Mouse (Mus musculus) heart, adult 9 months (tissue): ENCODE results near the gene Specc1l.

Source experiments
- DNase-seq, 2 experiments: peaks; one replicate each; pipeline ENCODE4 v3.0.0; 2022; ENCODE audit warnings: low spot score in 2 of 2

Gene Specc1l

DNA sequence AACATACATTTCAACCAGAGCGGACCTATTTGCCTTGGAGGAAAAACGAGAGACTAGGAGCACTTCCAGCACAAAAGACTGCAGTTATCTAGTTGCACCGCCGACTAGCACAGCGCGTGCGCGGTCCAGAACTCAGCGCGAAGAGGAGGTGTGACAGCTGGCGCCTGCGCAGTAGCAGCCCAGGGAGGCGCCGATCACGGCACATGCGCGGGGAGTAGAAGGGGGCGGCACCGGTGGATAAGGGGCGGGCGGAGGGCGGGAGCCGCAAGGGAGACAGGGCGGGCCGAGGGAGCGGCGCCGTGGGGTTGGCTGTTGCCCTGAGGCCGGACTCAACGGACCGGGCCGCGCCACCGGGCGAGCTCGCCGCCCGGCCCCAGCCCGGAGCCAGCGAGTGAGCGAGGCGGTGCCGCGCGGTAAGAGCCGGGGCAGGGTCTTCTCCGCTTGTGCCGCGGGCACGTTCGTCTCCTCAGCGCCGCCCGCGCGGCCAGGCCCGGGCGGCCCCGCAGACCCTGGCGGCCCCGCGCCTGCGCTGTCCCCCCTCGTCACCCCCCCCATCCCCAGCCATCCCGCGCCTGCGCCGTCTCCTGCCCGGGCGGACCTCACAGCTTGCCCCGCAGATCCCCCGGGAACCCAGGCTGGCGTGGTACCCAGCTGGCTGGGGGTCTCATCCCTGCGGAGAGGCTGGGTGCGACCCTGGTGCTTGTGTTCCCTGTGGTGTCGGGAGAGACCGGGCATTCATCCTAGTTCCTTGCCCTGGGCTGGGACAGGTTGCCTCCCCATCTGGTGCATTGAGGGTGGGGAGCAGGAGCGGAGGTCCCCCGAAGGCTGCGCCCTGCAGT lies at the start of gene Specc1l:
Gene Specc1l (plus strand): TSS at position 267 of the 839 bp plus-strand sequence.
- peak; percentile 95 for DNase-seq

DNA sequence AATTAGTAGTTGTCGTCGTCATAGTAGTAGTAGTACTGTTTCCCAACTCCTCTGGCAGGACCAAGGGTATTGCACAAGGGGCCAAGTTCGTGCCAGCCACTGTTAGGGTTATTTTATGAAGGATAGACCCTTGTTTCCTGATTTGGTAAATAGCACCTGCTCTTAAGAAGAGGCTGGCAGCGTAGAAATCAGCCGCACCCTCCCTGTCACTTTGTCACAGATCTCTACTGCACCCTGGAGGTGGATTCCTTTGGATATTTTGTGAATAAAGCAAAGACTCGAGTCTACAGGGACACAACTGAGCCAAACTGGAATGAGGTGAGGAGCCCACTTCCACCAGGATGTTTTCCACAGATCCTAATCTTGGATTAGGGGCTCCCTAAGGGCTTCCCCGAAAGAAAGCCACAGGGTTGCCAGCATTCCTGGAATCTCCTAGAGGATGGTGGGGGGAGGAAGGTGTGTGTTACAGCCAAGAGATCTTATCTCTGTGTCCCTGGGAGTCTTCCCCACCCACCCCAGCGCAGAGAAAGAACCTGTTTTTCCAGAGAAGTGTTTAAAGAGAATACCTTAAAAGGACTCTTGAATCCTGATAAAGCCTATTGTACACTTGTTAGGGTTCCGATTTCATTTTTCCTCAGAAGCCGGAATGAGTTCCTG lies 45.9 kb upstream of the Specc1l start:
- DNase-seq = peak in 1 of 2 experiments; percentile 30

DNA sequence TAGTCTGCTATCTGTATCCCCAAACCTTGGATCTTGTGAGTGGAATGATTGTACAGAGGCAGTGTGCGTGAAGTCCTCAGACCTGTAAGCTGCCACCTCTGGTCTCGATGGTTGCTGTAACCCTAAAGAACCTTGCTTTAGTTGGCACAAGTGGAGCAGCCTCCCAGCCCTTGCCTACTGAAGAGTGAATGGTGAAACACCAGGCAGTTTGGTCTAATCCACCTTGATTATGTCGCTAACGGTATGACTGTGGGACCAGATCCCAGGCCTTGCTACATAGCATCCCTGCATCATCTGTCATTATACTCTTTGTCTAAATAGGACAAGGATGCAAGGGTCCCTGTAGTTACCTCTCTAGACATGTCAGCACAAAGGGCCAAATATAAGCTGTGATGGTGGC lies 45.3 kb upstream of the Specc1l start:
- no peak for DNase-seq

DNA sequence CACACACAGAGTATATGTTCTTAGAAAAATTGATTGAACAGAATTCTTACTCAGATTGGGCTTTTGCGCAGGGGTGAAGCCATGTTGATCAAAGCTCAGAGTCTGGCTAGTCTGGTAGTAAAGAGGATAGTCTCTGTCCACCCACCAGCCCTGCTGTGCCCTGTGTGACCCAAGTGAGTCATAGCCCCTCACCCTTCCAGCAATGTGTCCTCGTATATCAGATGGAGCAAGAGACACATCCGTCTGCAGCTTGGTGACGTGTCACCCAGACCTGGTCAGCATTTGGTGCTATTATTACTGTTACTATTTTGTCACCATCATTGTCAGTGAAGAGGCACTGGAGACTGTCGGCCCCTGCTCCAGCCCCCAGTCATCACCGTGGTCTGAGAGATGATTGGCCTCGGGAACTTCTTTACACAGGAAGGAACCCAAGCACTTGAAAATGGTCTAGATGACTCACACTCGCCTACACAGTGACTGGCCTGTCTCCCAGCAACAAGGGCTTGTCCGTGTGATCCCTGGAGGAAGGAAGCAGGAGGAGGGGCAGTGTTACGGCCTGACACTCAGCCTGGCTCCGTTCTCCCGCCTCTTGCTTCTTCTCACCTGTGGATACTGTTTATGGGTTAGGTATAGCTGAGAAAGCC lies 41.5 kb upstream of the Specc1l start:
- peak; percentile 62 to 78 for DNase-seq

DNA sequence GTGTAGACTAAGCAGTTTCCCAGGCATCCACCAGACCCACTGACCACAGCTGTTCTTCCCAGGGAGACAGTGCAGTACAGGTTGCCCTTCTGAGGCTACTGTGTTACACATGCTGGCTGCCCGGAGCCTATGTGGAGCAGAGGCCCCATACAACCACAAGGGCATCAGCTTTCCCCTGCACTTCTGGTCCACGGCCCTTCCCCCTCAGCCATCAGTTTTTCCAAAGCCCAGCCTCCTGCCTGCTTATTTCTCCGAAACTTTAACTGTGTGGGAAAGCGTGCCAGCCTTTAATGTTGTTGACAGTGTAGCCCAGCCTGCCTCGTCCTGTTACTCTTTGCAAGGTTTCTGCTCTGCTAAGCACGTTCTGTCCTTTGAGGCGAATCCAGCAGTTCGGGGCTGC lies 38.8 kb upstream of the Specc1l start:
- no peak for DNase-seq

DNA sequence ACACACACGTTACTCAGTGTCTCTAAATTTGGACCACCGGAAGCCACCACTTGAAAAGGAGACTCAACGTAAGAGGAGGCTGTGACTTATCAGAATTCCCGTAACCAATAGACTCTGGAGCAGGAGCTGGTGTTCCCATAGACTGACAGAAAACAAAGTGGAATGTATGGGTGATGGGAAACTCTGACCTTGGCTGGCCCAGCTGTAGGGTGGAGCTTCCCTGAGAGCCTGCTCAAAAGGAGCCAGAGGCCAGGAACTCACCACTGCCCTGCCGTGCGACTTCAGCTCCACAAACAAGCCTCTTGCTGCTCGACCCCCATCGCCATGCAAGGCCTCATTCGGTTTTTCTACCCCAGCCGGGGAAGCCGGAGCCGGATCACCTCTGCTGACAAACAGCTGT lies 38.2 kb upstream of the Specc1l start:
- peak; percentile 31 to 40 for DNase-seq

DNA sequence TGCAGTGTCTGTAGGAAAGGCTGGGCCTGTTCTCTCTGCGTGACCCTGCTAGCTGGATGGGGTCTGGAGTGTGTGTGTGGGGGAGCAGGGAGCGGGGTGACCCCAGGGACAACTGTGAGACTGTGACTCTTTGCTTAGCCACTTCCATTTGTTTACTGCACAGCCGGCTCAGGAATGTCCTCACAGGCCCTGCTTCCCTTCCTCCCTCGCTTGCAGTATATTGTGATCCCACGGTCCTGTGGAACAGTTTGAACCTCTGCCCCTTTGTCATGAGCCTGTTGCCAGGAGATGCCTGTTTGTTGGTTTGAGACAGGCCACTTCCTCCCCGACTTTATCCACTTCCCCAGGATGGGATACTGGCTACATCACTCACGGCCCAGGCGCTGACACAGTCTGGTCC lies 35.4 kb upstream of the Specc1l start:
- peak; percentile 25 to 37 for DNase-seq

DNA sequence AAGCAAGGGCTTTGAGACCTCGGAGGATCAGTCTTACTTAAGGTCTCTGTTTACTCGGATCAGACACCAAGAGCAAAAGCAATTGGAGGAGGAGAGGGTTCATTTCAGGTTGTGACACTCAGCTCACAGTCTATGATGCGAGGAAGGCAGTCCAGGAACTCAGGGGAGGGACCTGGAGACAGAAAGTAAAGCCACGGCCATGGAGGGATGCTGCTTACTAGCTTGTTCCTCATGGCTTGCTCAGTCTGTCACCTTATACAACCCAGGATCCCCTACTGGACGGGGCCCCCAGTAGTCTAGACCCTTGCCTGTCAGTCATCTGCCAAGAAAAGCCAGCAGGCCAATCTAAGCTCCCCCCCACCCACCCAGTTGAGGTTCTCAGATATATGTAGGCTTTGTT lies 33.0 kb upstream of the Specc1l start:
- no peak for DNase-seq

DNA sequence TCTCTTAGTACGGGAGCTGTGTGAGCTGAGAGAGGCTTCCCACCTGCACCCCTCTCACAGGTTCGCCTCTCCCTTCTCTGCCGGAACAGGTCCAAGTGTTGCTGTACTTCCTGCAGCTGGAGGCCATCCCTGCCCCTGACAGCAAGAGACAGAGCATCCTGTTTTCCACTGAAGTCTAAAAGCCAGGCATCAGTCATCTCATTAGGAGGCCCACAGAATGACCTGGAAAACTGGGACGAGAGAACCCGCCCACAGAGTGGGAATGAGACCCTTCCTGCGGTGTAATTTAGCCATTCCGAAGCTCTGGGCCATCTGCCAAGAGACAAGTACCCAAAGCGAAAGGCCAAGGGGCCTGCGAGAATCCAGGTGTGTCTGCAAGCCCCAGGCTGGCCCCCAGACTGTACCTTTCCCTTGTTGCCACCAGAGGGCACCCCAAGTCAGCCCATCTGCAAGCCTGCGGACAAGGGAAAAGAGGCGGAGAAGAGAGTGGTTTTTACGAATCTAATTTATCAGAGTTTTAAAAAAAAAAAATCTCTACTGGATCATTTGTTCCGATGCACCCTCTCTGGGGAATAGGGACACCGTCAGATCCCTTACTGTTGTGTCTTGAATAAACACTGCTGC lies 29.6 kb upstream of the Specc1l start:
- DNase-seq = peak; percentile 63 to 67

DNA sequence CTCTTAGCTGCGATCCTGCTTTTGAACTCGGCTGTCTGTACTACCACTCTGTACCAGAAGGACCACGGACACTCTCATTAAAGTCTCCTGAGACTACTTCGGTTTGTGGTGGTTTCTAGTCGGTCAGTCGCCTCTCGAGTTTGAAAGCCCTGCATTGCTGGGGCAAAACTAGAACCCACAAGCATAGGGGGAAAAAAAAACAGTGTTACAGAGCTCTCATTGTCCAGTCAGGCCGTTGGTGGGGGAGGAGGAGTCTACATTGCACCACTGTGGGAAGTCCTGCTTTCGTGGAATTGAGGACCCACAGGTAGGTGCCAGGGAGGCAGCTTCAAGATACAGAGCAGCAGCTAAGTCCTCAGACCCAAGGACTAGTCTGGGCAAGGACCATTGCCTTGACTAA lies 27.0 kb upstream of the Specc1l start:
- no peak for DNase-seq

DNA sequence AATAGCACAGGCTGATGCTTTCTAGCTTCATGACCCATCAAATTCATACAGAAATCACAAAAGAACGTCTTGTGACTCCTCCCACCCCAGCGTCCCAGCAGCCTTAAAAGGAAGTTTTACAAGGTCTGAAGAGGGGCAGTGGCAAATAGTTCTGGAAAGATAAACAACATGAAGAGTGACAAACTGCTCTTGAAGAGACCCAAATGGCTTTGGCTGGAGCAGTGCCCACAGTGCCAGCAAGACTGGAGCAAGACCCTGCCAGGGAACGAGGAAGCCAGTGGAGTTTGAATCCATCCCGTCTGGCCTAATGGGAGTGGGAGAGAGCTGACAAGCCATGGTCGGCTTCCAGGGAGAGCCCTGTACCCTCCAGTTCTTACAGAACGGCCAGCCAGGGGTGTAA lies 25.3 kb upstream of the Specc1l start:
- no peak for DNase-seq

DNA sequence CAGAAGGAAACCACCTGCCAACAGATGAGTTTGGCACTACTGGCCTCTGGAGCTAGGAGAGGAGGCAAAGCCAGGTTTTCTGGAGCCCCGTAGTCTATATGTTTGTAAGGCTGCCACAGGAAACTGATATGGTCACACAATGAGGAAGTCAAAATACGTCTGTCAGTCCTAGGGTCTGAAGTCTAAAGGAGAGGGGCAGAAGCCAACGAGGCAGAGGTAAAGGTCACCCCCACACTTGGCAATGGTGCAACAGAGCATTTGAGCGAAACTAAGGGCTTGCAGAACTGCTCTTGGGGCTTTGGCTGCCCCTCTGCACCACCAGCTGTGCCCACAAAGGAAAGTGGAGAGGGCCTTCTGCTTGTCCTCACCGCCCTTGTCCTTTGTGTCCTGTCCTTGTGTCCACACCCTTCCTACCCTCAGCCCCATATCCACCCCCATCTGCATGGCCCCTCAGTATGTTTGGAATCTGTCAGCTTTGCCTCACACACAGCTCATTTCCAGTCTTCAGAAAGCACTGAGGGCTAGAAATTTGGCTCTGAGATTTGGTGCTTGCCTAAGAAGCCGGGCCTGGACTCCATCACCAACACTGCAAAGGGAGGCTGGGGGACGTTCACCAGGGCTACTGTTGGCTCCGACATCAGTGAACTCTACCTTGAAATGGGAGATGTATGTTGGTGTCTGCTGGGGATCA lies 24.4 kb upstream of the Specc1l start:
- DNase-seq = no peak

DNA sequence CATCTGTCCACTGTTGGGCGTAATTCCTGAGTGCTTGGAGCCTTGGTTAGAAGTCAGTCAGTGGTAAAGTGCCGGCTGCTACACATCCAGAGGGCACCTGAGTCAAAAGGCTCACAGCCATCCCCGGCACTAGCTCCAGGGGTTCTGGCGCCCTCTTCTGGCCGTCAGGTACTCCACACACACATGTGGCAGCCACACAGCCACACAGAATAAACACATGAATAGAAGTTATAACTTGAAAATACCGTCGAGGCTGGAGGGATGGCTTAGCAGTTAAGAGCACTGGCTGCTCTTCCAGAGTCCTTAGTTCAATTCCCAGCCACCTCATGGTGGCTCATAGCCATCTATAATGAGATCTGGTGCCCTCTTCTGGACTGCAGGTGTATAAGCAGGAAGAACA lies 20.2 kb upstream of the Specc1l start:
- DNase-seq = no peak

DNA sequence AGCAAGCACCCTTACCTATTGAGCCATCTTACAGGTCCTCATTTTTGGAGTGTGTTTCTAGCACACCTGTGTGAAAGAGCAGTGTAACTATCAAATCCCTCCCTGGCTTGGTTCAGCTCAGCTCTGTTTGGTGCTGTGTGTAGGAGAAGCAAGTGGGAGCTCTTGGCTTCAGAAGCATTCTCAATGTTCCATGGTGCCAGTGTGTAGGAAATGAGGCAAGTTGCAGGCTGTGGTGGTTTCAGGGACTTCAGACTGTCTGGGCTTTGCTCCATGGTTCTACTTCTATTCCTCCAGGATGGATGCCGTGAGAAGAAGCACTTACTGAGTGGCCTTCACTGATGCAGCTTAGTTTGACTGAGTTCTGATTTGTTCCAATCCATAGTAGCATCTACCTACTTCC lies 14.1 kb upstream of the Specc1l start:
- DNase-seq = no peak

DNA sequence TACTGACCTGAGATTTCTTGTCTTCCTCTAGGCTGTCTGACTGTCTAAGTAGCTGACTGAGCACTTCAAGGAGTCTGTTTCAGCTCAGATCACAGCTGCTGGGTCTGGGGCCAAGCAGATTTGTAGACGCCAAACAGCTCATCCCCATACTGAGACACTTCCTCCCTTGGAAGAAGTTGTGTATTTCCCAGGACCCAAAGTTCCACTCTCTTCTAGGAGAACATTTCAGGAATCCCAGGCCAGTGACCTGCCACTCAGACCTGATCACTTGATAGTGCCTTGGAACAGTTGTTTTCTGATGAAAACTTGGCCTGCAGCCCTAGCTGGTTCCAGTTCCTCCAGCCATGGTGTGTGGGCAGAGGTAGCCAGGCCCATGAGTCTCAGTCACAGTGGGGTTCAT lies 11.1 kb upstream of the Specc1l start:
- no peak for DNase-seq

DNA sequence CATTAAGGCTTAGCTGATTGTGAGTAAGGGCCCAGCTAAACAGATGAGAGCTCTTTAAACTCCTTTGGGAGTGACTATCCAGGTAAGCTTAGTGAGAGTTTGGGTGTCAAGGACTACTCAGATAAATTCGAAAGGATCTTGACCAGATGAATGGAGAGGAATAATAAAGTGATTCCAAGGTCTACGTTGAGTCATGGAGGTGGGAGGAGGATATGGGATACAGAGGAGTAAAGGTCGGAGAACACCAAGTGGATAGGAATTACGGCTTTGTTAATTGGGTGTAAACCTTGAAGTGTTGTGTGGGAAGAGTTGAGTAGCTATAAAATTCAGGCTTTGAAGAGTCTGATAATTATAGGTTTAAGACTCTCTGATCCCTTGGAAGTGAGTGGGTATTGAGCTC lies 5.7 kb upstream of the Specc1l start:
- DNase-seq = no peak

DNA sequence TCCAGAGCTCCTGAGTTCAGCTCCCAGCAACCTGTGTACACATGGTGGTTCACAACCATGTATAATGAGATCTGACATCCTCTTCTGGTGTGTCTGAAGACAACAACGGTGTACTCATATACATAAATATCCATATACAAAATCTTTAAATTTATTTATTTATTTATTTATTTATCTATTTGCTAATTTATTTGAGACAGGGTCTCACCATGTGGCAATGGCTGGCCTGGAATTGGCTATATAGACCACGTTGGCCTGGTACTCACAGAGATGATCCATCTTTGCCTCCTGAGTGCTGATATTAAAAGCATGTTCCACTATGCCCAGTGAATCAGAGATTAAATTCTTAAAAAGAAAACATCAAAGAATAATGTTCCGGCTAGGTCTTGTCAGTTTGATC lies 1.0 kb upstream of the Specc1l start:
- DNase-seq = no peak

DNA sequence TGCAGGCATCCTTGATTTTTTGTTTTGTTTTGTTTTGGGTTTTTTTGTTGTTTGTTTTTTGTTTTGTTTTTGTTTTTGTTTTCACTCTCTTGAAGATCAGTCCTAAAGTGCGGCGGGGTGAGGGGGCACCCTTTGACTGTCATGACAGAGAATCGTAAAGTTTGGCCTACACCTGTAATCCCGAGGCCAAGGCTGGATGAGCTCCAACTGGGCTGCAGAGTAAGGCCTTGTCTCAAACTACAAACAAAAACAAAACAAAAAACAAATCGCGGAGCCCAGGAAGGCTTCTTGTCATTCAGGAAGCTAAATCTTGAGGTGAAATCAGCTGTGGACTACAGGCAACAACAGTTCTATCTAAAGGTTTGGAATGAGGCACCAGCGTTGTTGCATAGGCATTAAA lies 1.1 kb downstream of the Specc1l start:
- DNase-seq = no peak

DNA sequence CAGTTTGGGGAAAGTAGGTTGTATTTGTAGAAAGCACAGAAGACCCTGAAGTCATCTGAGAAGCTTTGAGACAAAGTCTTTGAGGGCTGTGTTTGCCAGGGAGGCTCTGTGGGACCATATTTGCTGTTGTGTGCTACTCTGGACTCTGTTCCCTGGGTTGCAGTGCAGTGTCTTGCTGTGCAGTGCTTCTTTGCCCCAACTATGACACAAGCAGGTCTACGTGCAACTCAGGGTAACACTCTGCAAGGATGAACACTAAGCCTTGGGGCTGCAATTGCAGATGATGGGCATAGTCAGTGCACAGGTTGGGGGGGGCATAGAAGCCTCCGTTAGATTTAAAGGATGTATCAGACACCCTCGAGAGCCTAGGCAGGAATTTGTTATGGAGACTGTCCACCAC lies 8.8 kb downstream of the Specc1l start:
- DNase-seq = no peak

DNA sequence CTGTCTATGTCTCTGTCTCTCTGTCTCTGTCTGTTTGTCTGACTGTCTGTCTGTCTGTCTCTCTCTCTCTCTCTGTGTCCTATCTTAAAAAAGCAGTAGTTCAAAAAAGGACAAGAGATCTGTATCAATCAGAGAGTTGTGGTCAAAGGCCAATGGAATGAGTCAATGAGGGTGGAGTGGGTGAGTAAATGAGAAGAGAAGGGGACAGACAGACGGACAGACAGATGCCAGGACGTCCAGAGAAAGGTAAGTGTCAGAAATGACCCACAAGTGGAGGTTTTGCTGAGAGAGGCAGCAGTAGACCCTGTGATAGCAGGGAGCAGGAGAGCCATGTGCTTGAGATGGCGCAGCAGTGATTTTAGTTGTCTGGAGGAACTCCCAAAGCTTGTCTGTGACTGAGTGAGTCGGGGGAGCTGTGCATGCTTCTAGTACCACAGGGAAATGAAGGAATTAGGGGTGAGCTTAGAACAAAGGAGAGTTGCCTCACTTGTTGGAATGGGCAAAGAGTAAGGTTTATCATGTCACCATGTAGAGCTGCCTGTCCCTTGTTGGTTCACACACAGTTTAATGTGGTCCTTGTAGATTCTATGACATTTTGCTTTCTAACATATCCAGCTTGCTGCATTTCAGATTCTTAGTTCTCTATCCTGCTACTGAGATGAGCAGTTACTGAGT lies 10.2 kb downstream of the Specc1l start:
- DNase-seq = no peak

DNA sequence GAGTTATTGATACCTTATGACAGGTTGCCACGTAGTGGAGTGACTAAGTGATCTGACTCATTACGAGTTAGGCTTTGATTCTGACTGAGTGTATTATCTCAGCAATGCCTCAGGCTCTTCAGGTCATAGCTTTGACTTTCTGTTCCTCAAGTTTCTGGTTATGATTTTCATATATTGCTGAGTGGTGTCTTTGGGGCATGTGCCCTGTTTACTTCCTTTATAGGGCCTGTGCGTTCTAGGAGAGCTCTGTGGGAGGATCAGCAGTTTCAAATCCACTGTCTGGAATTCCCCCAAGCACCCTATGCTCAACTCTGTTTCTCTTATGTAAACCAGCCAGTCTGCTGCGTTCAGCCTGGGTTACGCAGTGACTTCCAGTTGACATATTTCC lies 10.7 kb downstream of the Specc1l start:
- DNase-seq = peak; percentile 38 to 72
